Mouse (Mus musculus) left cerebral cortex, postnatal 14 days (tissue): ENCODE data around the gene Tubb2a. TPM values are rescaled to one million over a fixed set of nuclear protein-coding genes. Genes with fewer than 3 reads are reported as not detected.

Experiments used
- DNase-seq, 2 experiments: peaks; one replicate each; pipeline ENCODE4 v3.0.0; 2021 to 2022; ENCODE audit warnings: low spot score in 2 of 2, mixed read lengths in 1 of 2
- intact Hi-C: fragments of 180-260 bp; cut with DNase I; formaldehyde crosslinking; loops from one replicate; pipeline ENCODE4 v1.15.1; 2025
- total RNA-seq, 2 experiments: library from RNA; stranded (reverse); gene quantifications; 2 replicates each; pipeline ENCODE4 v1.2.3; 2021

The Tubb2a gene
- total RNA-seq, 2 experiments from 2014 or later = 1,973 to 2,002 TPM

- intact Hi-C loops = no loop called here
- DNase-seq = no peak
These were observed 45.8 kb downstream of the Tubb2a start for GRCm38 (mm10) chr13:34032041-34032440.

Other genes starting within 250 kb of the Tubb2a start
- not detected for gene Serpinb6e, start 234.6 kb downstream of the Tubb2a start, total RNA-seq
- gene Serpinb6c, start 172.3 kb downstream of the Tubb2a start, total RNA-seq = 1 to 10 TPM; 1.0 to 1.1 TPM
- gene Nqo2, start 113.3 kb downstream of the Tubb2a start, total RNA-seq = 1 to 10 TPM; 5.2 to 6.2 TPM
- 1 to 10 TPM; 6.2 to 8.1 TPM for gene Ripk1, start 75.6 kb downstream of the Tubb2a start, total RNA-seq
- gene Serpinb6a, start 75.2 kb downstream of the Tubb2a start, total RNA-seq = 10 to 100 TPM; 35.2 to 39.3 TPM
- 10 to 100 TPM; 33.7 to 38.3 TPM for gene Bphl, start 40.4 kb downstream of the Tubb2a start, total RNA-seq
- 100 to 1,000 TPM; 348 to 398 TPM for gene Tubb2b, start 52.5 kb upstream of the Tubb2a start, total RNA-seq
- 10 to 100 TPM; 23.6 to 29.0 TPM for gene Psmg4, start 85.0 kb upstream of the Tubb2a start, total RNA-seq